Mouse (Mus musculus): ENCODE results near the gene Tmem135. TPM values are rescaled to one million over a fixed set of nuclear protein-coding genes. Genes with fewer than 3 reads are reported as not detected.

Gene Tmem135
- polyA plus RNA-seq, 1 experiment: 203 TPM

DNA sequence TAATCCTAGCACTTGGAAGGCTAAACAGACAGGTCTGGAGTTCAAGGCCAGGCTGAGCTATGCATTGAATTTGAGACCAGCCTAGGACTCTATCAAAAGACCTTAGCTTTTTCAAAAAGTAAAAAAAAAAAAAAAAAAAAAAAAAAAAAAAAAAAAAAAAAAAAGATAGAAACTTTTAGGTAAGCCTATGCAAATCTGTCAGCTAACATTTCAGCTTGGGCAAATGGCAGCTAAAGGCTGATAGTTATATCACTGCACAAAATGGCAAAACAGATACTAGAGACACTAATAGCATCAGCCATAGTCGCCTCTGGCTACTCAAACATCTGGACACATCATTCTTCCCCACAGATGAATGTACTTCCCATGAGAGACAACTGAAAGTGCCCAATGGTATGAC is 64.2 kb downstream of the Tmem135 start:
- Histone ChIP-seq H3K36me3 (ENCODE audit: control insufficient read depth, insufficient read depth, low read length) (no peaks in the 10 kb centered on the region), H3K27me3 (ENCODE audit: control insufficient read depth, insufficient read depth, low read length) (no peaks in the 10 kb centered on the region), H3K4me3 (ENCODE audit: low read depth, low read length) (no peak overlapping the region), H3K27ac (ENCODE audit: insufficient read depth, low read depth, low read length) (no peak overlapping the region), H3K4me1 (ENCODE audit: control insufficient read depth, insufficient read depth, insufficient read length, low read length) (no peaks in the 10 kb centered on the region; the same call in 1 of the 2 replicates)
- WGBS: 87% methylated on average over 1 of the region's 1 CpGs
- TF ChIP-seq CTCF (IDR thresholded peaks at IDR 0.05; ENCODE audit: extremely low read depth, insufficient read length, insufficient replicate concordance, low read depth, low read length) (no peak), POLR2A (IDR thresholded peaks at IDR 0.05; ENCODE audit: low read depth, low read length) (no peak)

DNA sequence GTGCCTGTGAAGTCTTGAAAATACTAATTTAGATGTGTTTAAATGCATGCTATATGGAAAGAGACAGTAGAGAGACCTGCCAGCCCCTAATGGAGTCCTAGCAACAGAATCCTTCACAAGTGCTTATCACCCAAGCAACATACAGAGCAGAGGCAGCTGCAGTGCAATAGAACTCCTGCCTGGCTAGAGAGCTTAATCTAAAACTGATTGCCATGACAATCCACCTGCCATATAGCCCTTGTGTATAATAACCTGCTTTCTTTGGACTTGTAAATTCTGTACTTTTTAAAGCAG is 64.9 kb downstream of the Tmem135 start:
- no peaks in the 10 kb centered on the region for H3K27me3 ChIP-seq (ENCODE audit: control insufficient read depth, insufficient read depth, low read length)
- no peaks in the 10 kb centered on the region; the same call in 1 of the 2 replicates for H3K4me1 ChIP-seq (ENCODE audit: control insufficient read depth, insufficient read depth, insufficient read length, low read length)
- no peaks in the 10 kb centered on the region for H3K36me3 ChIP-seq (ENCODE audit: control insufficient read depth, insufficient read depth, low read length)
- peak overlapping the region; percentile 96 for H3K4me3 ChIP-seq (ENCODE audit: low read depth, low read length)
- TF ChIP-seq POLR2A (IDR thresholded peaks at IDR 0.05; ENCODE audit: low read depth, low read length) (no peak), CTCF (IDR thresholded peaks at IDR 0.05; ENCODE audit: extremely low read depth, insufficient read length, insufficient replicate concordance, low read depth, low read length) (no peak)
- peak overlapping the region; percentile 58 for H3K27ac ChIP-seq (ENCODE audit: insufficient read depth, low read depth, low read length)

DNA sequence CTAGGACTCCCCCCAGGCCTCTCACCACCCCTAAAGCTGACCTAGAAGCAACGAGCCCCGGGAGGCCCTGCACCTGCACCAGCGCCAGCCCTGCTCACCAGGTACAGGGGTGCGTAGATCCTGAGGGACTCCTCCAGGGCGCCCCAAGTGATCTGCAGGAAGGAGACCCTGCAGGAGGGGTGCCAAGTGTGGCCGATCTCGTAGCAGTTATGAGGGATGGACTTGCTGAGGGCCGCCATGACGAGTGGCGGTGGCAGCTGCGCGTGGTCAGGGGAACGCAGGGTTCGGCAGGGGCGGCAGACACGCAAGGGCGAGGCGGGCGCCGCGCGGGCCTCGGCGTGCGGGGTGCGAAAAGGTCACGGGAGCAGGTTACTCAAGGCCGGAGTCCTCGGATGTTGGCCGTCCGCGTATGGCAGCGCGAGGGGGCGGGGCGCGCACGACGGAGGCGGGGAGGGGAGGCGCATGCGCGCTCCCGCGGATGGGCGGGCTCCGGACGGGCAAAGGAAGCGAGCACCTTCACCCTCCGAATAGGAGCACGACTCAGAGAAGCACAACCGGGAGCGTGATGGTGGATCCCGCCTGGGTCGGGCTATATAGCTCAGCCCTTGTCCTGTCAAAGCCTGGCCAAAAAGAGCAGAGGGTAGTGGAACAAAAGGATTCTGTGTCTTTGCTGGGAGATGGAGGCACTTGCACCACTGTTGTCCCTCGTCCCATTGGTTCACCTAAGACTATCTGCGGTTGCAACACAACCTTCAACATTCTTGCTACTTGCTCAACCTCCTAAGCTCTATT is 65.5 kb downstream of the Tmem135 start:
- H3K4me1 ChIP-seq (ENCODE audit: control insufficient read depth, insufficient read depth, insufficient read length, low read length): no peaks in the 10 kb centered on the region; the same call in 1 of the 2 replicates
- peak overlapping the region; percentile 96 for H3K4me3 ChIP-seq (ENCODE audit: low read depth, low read length)
- H3K27ac ChIP-seq (ENCODE audit: insufficient read depth, low read depth, low read length): peak overlapping the region; percentile 74
- WGBS: 1% methylated on average over 51 of the region's 57 CpGs
- no peaks in the 10 kb centered on the region for H3K27me3 ChIP-seq (ENCODE audit: control insufficient read depth, insufficient read depth, low read length)
- no peaks in the 10 kb centered on the region for H3K36me3 ChIP-seq (ENCODE audit: control insufficient read depth, insufficient read depth, low read length)
- peak; percentile 66; the same call in 1 of the 2 replicates for TF ChIP-seq POLR2A (IDR thresholded peaks at IDR 0.05; ENCODE audit: low read depth, low read length)
- no peak for TF ChIP-seq CTCF (IDR thresholded peaks at IDR 0.05; ENCODE audit: extremely low read depth, insufficient read length, insufficient replicate concordance, low read depth, low read length)

DNA sequence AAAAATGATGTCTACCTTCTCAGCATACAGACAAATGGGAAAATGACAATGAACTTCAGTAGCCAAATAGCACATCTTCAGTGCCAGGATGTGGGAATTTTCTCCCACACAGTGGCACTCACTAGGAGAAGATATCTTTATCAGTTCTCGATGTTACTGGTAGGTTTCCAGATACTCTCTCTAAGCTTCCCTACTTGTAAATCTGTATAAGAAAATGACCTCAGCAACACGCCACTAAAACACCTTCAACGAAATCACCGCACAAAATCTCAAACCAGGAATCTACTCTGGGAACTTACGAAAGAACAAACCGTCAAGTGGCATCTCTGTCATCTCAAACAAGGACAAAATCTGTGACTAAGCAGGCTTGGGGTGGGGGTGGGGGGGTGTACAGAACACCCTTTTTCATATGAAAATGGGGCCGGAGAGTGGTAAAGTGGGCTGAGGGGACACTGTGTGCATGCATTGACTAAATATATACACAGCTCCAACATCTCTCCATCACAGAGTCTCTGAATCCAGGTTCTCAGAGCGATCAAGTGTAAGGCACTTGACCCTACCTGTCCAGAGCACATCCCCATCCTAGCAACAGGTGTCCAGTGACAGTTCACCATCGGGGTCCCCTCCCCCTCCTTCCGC is 66.2 kb downstream of the Tmem135 start:
- H3K4me3 ChIP-seq (ENCODE audit: low read depth, low read length): peak overlapping the region; percentile 96
- TF ChIP-seq POLR2A (IDR thresholded peaks at IDR 0.05; ENCODE audit: low read depth, low read length) (no peak), CTCF (IDR thresholded peaks at IDR 0.05; ENCODE audit: extremely low read depth, insufficient read length, insufficient replicate concordance, low read depth, low read length) (no peak)
- no peaks in the 10 kb centered on the region for H3K27me3 ChIP-seq (ENCODE audit: control insufficient read depth, insufficient read depth, low read length)
- H3K4me1 ChIP-seq (ENCODE audit: control insufficient read depth, insufficient read depth, insufficient read length, low read length): no peaks in the 10 kb centered on the region; the same call in 1 of the 2 replicates
- H3K36me3 ChIP-seq (ENCODE audit: control insufficient read depth, insufficient read depth, low read length): no peaks in the 10 kb centered on the region
- 10% methylated on average over 10 of the region's 10 CpGs for WGBS
- peak overlapping the region; percentile 74 for H3K27ac ChIP-seq (ENCODE audit: insufficient read depth, low read depth, low read length)

GRCm38 (mm10) chr7:89336434-89336833 is 67.6 kb downstream of the Tmem135 start:
- Histone ChIP-seq H3K27ac (ENCODE audit: insufficient read depth, low read depth, low read length) (no peak overlapping the region), H3K4me3 (ENCODE audit: low read depth, low read length) (no peak overlapping the region), H3K36me3 (ENCODE audit: control insufficient read depth, insufficient read depth, low read length) (no peaks in the 10 kb centered on the region), H3K27me3 (ENCODE audit: control insufficient read depth, insufficient read depth, low read length) (no peaks in the 10 kb centered on the region), H3K4me1 (ENCODE audit: control insufficient read depth, insufficient read depth, insufficient read length, low read length) (peaks cover 4% of the 10 kb centered on the region)
- TF ChIP-seq CTCF (IDR thresholded peaks at IDR 0.05; ENCODE audit: extremely low read depth, insufficient read length, insufficient replicate concordance, low read depth, low read length) (no peak), POLR2A (IDR thresholded peaks at IDR 0.05; ENCODE audit: low read depth, low read length) (no peak)
- 51% methylated on average over 1 of the region's 1 CpGs for WGBS

- no peak overlapping the region for H3K4me3 ChIP-seq (ENCODE audit: low read depth, low read length)
- H3K27ac ChIP-seq (ENCODE audit: insufficient read depth, low read depth, low read length): no peak overlapping the region
- TF ChIP-seq CTCF (IDR thresholded peaks at IDR 0.05; ENCODE audit: extremely low read depth, insufficient read length, insufficient replicate concordance, low read depth, low read length): no peak
- TF ChIP-seq POLR2A (IDR thresholded peaks at IDR 0.05; ENCODE audit: low read depth, low read length): no peak
- peaks cover 4% of the 10 kb centered on the region for H3K4me1 ChIP-seq (ENCODE audit: control insufficient read depth, insufficient read depth, insufficient read length, low read length)
- no peaks in the 10 kb centered on the region for H3K27me3 ChIP-seq (ENCODE audit: control insufficient read depth, insufficient read depth, low read length)
- H3K36me3 ChIP-seq (ENCODE audit: control insufficient read depth, insufficient read depth, low read length): no peaks in the 10 kb centered on the region
These were observed 68.7 kb downstream of the Tmem135 start for GRCm38 (mm10) chr7:89335316-89335715.

- peaks cover 13% of the 10 kb centered on the region for H3K4me1 ChIP-seq (ENCODE audit: control insufficient read depth, insufficient read depth, insufficient read length, low read length)
- TF ChIP-seq POLR2A (IDR thresholded peaks at IDR 0.05; ENCODE audit: low read depth, low read length) (no peak), CTCF (IDR thresholded peaks at IDR 0.05; ENCODE audit: extremely low read depth, insufficient read length, insufficient replicate concordance, low read depth, low read length) (no peak)
- no peaks in the 10 kb centered on the region for H3K27me3 ChIP-seq (ENCODE audit: control insufficient read depth, insufficient read depth, low read length)
- 51% methylated on average over 1 of the region's 1 CpGs for WGBS
- no peak overlapping the region for H3K4me3 ChIP-seq (ENCODE audit: low read depth, low read length)
- H3K27ac ChIP-seq (ENCODE audit: insufficient read depth, low read depth, low read length): no peak overlapping the region
- no peaks in the 10 kb centered on the region for H3K36me3 ChIP-seq (ENCODE audit: control insufficient read depth, insufficient read depth, low read length)
These were observed 74.1 kb downstream of the Tmem135 start for GRCm38 (mm10) chr7:89329896-89330295.

Data from small intestine, adult 2 months (tissue).